Mouse (Mus musculus) hematopoietic multipotent progenitor cell, adult 10-12 weeks (in vitro differentiated cells): ENCODE data around the gene Ergic2. TPM values are rescaled to one million over a fixed set of nuclear protein-coding genes. Genes with fewer than 3 reads are reported as not detected.

ENCODE experiments used
- polyA plus RNA-seq: library from polyadenylated mRNA; stranded (reverse); fragments of >175 nt; gene quantifications from 2 replicates; pipeline ENCODE4 v1.2.3, GENCODE M21; 2012; ENCODE audit warnings: low replicate concordance

Ergic2 gene
- polyA plus RNA-seq, result 2.4 and 5.7 TPM in 2 replicates

DNA sequence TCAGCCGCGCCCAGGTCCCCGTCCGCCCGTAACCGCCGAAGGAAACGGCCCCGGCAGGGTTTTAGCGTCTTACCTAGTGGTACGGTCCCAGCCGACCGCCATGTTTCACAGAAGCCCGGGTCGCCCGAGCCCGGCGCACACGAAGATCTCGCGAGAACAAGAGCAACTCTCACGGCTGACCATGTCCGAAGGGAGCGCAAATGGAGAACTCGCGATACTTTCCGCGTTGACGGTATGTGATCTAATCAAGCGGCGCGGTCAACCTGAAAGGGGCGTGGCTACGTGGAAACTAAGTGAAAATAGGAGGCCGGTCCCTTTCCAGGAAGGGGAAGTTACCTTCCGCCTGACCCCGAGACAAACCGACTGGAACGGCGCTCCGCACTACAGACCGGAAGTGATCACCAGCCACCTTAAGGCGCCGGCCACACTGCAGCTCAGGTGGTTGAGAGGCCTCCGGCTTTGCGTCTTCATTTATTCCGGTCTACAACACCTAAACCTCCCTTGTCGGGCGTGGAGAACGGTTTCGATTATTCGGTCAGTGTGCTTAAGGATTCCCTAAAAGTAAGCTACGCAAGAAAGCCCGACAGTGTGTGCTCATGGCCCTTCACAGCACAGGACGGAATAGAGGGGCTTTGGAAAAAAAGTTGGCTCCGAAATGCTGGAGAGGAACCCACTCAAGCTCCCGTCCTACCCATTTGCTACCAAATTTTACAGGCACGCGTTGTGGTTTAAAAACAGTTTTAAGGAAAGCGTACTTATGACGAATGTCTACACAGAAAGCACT is at the start of gene Ergic2:
Ergic2 (minus strand) TSS at position 478 of the 784 bp plus-strand sequence.

Other genes with a start within 250 kb of the Ergic2 start
- gene Far2, start 165.1 kb downstream of the Ergic2 start, polyA plus RNA-seq, result 0.08 TPM in 1 of 2 replicates, not detected in the other
- gene Tmtc1, start 232.0 kb upstream of the Ergic2 start, polyA plus RNA-seq, result 0.38 and 0.42 TPM in 2 replicates